Mouse (Mus musculus) liver, postnatal 0 days (tissue): ENCODE data around the gene Mogat2. TPM values are rescaled to one million over a fixed set of nuclear protein-coding genes. Genes with fewer than 3 reads are reported as not detected.

Experiments used
- ATAC-seq: fragments of 200-750 bp; cut with Nextera tagmentation; 2 replicates; pipeline ENCODE4 v1.8.0; 2017; ENCODE audit warnings: mild to moderate bottlenecking, moderate library complexity
- DNase-seq: peaks from one replicate; pipeline ENCODE4 v3.0.0-alpha.2; 2016
- H3K27ac ChIP-seq: fragments of 300-500 bp; sonication (generic); 2 replicates; pipeline ENCODE4 v1.5.1; 2014; ENCODE audit warnings: antibody characterized with exemption, moderate library complexity, mild to moderate bottlenecking, low read depth
- H3K27me3 ChIP-seq: fragments of 300-500 bp; sonication (generic); 2 replicates; pipeline ENCODE4 v1.6.1; 2014; ENCODE audit warnings: low read length, control low read depth, mixed read lengths; ENCODE audit not compliant: insufficient read depth
- H3K36me3 ChIP-seq: fragments of 300-500 bp; sonication (generic); replicated peaks from 2 replicates; pipeline ENCODE4 v1.6.1; 2014; ENCODE audit warnings: mild to moderate bottlenecking, control low read depth, low read length, moderate library complexity, mixed read lengths; ENCODE audit not compliant: insufficient read depth
- H3K4me1 ChIP-seq: fragments of 300-500 bp; sonication (generic); 2 replicates; pipeline ENCODE4 v1.6.1; 2014; ENCODE audit warnings: antibody characterized with exemption, mild to moderate bottlenecking, control low read depth; ENCODE audit not compliant: insufficient read depth
- H3K4me2 ChIP-seq: fragments of 300-500 bp; sonication (generic); 2 replicates; pipeline ENCODE4 v1.6.1; 2014; ENCODE audit warnings: low read depth, mild to moderate bottlenecking, low read length, moderate library complexity, mixed read lengths
- H3K4me3 ChIP-seq: fragments of 300-500 bp; sonication (generic); 2 replicates; pipeline ENCODE4 v1.5.1; 2014; ENCODE audit warnings: low read depth, low read length
- H3K9ac ChIP-seq: fragments of 300-500 bp; sonication (generic); replicated peaks from 2 replicates; pipeline ENCODE4 v1.6.1; 2014; ENCODE audit warnings: mild to moderate bottlenecking, moderate library complexity
- H3K9me3 ChIP-seq: fragments of 300-500 bp; sonication (generic); 2 replicates; pipeline ENCODE4 v1.6.1; 2016; ENCODE audit warnings: mild to moderate bottlenecking, control low read depth, low read length, mixed read lengths
- CTCF ChIP-seq: sonication (generic); IDR thresholded peaks from 2 replicates; pipeline ENCODE4 v1.5.1; 2016; ENCODE audit warnings: antibody characterized with exemption, low read depth
- EP300 ChIP-seq: IDR thresholded peaks from 2 replicates; pipeline ENCODE4 v1.6.1; 2016; ENCODE audit warnings: antibody characterized with exemption, low read depth, mild to moderate bottlenecking
- WGBS: fragments of 180-500 bp; shearing (Covaris S2); extraction: QIAGEN DNeasy Blood & Tissue Kit; methylation state at CpG from one replicate; pipeline ENCODE4 v1.1.7; 2014; ENCODE audit not compliant: insufficient replicate concordance; 5-methylcytosine and 5-hydroxymethylcytosine counted together
- polyA plus RNA-seq: library from polyadenylated mRNA; unstranded; fragments of >200 nt; fragmentation: Nextera tagmentation; extraction: Ambion mirVana; gene quantifications from 2 replicates; pipeline ENCODE4 v1.2.1, GENCODE M21; 2015

The Mogat2 gene
- polyA plus RNA-seq, 1 experiment from 2014 or later, result 4.0 TPM

DNA sequence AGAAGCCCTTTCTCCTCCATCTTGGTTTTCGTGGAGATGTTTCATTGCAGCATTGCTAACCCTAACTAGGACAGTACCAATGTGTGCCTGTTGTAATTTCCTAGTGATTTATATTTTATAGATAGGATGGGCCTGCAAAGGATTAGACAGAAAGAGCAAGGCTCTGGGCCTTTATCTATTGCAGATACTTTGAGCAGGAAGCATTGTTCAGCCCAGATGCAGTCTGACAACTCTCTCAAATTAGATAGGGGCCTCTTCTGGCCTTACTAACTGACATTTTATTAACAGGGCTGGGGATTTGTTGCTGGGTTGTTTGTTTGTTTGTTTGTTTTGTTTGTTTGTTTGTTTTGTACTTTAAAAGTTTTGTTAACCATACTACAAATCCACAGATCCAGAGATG is 25.4 kb downstream of the Mogat2 start:
- no peaks in the 10 kb centered on the region for H3K36me3 ChIP-seq
- no peak overlapping the region for H3K9ac ChIP-seq
- H3K4me1 ChIP-seq, result peaks cover 22% of the 10 kb centered on the region
- TF ChIP-seq EP300 (no peak), CTCF (no peak)
- H3K9me3 ChIP-seq, result no peaks in the 10 kb centered on the region
- ATAC-seq, result no peak
- 81% methylated on average over 1 of the region's 1 CpGs for WGBS
- no peak overlapping the region for H3K4me3 ChIP-seq
- H3K27ac ChIP-seq, result no peak overlapping the region
- no peaks in the 10 kb centered on the region for H3K27me3 ChIP-seq
- DNase-seq, result no peak
- no peak overlapping the region for H3K4me2 ChIP-seq

DNA sequence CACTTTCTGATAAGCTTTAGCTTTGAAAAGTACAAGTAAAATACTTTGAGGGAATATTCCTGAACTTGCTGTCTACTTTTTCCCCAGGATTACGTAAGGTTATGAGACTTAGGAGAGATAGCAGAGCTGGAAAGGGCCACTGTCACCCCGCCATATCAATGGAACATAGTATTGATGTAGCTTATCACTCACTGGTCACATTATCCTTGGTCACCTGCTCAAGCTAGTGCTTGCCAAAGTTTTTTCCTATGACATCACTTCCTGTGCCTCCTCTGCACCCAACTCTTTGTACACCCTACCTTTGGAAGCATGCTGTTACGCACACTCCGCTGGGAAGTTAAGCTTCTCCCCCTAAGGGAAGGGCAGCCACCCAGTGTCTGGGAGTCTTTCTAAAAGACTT is 29.7 kb downstream of the Mogat2 start:
- DNase-seq (no peak), ATAC-seq (peak; percentile 73)
- no peaks in the 10 kb centered on the region for H3K36me3 ChIP-seq
- TF ChIP-seq CTCF (no peak), EP300 (no peak)
- H3K4me3 ChIP-seq, result no peak overlapping the region
- no peak overlapping the region for H3K27ac ChIP-seq
- no peaks in the 10 kb centered on the region for H3K27me3 ChIP-seq
- H3K4me2 ChIP-seq, result no peak overlapping the region
- 80% methylated on average over 4 of the region's 4 CpGs for WGBS
- no peak overlapping the region for H3K9ac ChIP-seq
- no peaks in the 10 kb centered on the region for H3K9me3 ChIP-seq
- peaks cover 13% of the 10 kb centered on the region for H3K4me1 ChIP-seq

DNA sequence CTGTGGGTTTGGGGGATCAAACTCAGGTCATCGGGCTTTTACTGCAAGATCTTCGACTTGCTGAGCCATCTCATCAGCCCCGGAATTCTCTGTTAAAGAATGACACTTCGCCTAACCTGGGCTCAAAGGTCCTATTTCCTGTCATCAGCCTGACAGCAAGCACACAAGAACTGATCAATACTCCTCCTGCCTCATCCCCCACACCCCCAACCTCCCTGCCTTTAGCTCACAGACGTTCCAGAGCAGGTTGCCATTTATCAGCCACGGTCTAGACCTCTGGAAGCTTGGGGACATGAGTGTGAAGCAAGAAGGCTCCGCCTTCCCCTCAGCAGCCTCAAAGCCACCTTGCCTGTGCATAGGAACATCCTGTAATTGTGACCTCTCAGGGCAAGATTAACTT is 32.1 kb downstream of the Mogat2 start:
- 52% methylated on average over 7 of the region's 7 CpGs for WGBS
- DNase-seq (peak; percentile 46), ATAC-seq (peak; percentile 85)
- H3K4me3 ChIP-seq, result no peak overlapping the region
- H3K4me1 ChIP-seq, result peaks cover 21% of the 10 kb centered on the region
- H3K9ac ChIP-seq, result no peak overlapping the region
- H3K4me2 ChIP-seq, result no peak overlapping the region
- TF ChIP-seq EP300, result peak; percentile 55; the same call in 1 of the 2 replicates
- no peak for TF ChIP-seq CTCF
- no peaks in the 10 kb centered on the region for H3K36me3 ChIP-seq
- no peaks in the 10 kb centered on the region for H3K9me3 ChIP-seq
- H3K27ac ChIP-seq, result peak overlapping the region; percentile 22; the same call in 1 of the 2 replicates
- H3K27me3 ChIP-seq, result no peaks in the 10 kb centered on the region

DNA sequence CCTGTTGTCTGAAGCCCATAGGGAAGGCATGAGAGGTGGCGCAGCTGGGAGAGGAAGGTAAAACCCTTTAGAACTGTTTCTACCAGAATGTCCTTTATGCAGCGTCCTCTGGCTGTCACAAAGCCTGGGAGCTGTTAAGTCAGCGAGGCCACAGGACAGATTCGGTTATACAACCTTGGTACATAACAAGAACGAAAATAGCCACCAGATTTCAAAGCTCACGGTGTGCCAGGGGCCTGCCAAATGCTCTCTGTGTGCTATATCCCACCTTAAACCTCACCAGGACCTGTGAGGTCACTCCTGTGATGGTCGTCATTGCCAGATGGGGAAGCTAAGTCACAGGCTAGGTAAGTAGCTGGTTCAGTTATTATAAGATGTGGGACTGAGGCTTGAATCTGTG is 36.3 kb downstream of the Mogat2 start:
- WGBS, result 70% methylated on average over 7 of the region's 7 CpGs
- H3K4me2 ChIP-seq, result no peak overlapping the region
- TF ChIP-seq CTCF (no peak), EP300 (no peak)
- H3K4me3 ChIP-seq, result no peak overlapping the region
- peaks cover 43% of the 10 kb centered on the region for H3K4me1 ChIP-seq
- no peaks in the 10 kb centered on the region for H3K36me3 ChIP-seq
- no peaks in the 10 kb centered on the region for H3K27me3 ChIP-seq
- H3K9ac ChIP-seq, result no peak overlapping the region
- H3K27ac ChIP-seq, result no peak overlapping the region
- DNase-seq (no peak), ATAC-seq (no peak)
- no peaks in the 10 kb centered on the region for H3K9me3 ChIP-seq

DNA sequence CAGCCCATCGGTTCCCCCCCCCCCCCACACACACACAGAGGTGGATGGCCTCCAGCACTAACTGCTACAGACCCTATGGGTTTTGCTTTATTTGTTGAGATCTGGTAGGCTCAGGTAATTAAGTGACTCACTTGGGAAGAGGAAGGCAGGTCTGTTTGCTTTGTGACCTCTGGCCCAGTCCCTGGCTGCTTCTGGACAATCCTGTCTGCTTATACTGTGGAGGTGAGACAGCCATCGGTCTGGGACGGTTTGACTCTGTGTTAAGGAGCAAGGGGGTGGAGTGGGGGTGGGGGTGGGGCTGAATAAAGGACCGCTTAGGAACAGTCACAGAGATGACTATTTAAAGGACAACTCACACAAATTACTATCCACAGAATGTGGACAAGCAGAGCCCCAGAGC is 38.1 kb downstream of the Mogat2 start:
- H3K27ac ChIP-seq, result peak overlapping the region; percentile 61
- peak; percentile 81 for ATAC-seq
- DNase-seq, result no peak

DNA sequence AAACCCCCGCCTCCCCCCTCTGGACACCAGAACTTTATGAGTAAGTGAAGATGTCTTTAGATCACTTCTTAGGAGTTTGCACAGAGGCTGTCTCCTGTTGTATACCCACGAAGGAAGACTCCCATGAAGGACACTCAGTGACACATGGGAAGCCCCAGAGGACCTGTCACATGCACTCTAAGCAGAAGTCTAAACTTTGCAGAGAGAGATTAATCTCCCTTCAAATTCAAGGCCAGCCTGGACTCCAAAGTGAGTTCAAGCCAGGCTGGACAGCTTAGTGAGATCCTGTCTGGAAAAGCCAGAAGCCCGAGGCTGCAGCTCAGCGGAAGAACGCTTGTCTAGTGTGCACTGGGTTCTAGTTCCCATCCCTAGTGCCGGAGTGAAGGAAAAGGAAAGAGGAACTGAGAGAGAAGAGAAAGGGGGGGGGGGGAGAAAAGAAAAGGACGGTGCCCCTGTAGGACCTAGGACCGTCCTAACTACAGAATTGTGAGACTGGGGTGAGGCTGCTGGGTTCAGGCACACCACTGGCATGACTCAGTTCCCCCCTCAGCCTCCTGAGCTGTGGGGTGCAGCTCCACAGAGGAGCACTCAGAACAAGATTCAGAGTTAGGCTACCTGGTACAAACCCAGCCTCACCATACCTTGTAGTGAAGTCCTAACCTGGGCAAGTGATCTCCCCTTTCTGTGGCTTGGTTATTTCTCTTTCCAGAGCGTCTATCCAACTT is 38.8 kb downstream of the Mogat2 start:
- Histone ChIP-seq H3K9ac (no peak overlapping the region; the same call in 1 of the 2 replicates), H3K4me3 (no peak overlapping the region), H3K4me1 (peaks cover 37% of the 10 kb centered on the region), H3K4me2 (no peak overlapping the region), H3K36me3 (no peaks in the 10 kb centered on the region), H3K27me3 (no peaks in the 10 kb centered on the region), H3K27ac (peak overlapping the region; percentile 61), H3K9me3 (no peaks in the 10 kb centered on the region)
- WGBS, result 48% methylated on average over 9 of the region's 9 CpGs
- no peak for TF ChIP-seq EP300
- DNase-seq (no peak), ATAC-seq (no peak)

More for the DNA sequence above, 38.1 kb downstream of the Mogat2 start:
- TF ChIP-seq EP300 (no peak), CTCF (no peak)
- Histone ChIP-seq H3K9ac (no peak overlapping the region), H3K4me1 (peaks cover 40% of the 10 kb centered on the region), H3K4me2 (no peak overlapping the region; the same call in 1 of the 2 replicates), H3K27me3 (no peaks in the 10 kb centered on the region), H3K36me3 (no peaks in the 10 kb centered on the region), H3K9me3 (no peaks in the 10 kb centered on the region), H3K4me3 (no peak overlapping the region)
- 40% methylated on average over 4 of the region's 4 CpGs for WGBS
